Mouse (Mus musculus) lung, postnatal 0 days (tissue): Measurements from ENCODE around the gene Syt17. TPM values are rescaled to one million over a fixed set of nuclear protein-coding genes. Genes with fewer than 3 reads are reported as not detected.

Source experiments
- ATAC-seq: fragments of 200-750 bp; cut with Nextera tagmentation; 2 replicates; pipeline ENCODE4 v1.8.0; 2017; ENCODE audit warnings: moderate library complexity
- DNase-seq: peaks from one replicate; pipeline ENCODE4 v3.0.0-alpha.2; 2016; ENCODE audit warnings: low spot score
- H3K27ac ChIP-seq: fragments of 300-500 bp; sonication (generic); 2 replicates; pipeline ENCODE4 v1.5.1; 2014; ENCODE audit warnings: antibody characterized with exemption, mild to moderate bottlenecking, low read length, mixed read lengths
- H3K27me3 ChIP-seq: fragments of 300-500 bp; sonication (generic); replicated peaks from 2 replicates; pipeline ENCODE4 v1.6.1; 2014; ENCODE audit warnings: low read length, mixed read lengths; ENCODE audit not compliant: insufficient read depth
- H3K36me3 ChIP-seq: fragments of 300-500 bp; sonication (generic); 2 replicates; pipeline ENCODE4 v1.6.1; 2014; ENCODE audit warnings: low read length, mixed read lengths; ENCODE audit not compliant: insufficient read depth
- H3K4me1 ChIP-seq: fragments of 300-500 bp; sonication (generic); 2 replicates; pipeline ENCODE4 v1.6.1; 2014; ENCODE audit warnings: antibody characterized with exemption, low read depth, low read length, mixed read lengths; ENCODE audit not compliant: insufficient read depth
- H3K4me2 ChIP-seq: fragments of 300-500 bp; sonication (generic); replicated peaks from 2 replicates; pipeline ENCODE4 v1.6.1; 2014; ENCODE audit warnings: low read depth, mild to moderate bottlenecking, low read length, moderate library complexity, mixed read lengths
- H3K4me3 ChIP-seq: fragments of 300-500 bp; sonication (generic); 2 replicates; pipeline ENCODE4 v1.5.1; 2014; ENCODE audit warnings: low read depth, low read length
- H3K9ac ChIP-seq: fragments of 300-500 bp; sonication (generic); replicated peaks from 2 replicates; pipeline ENCODE4 v1.6.1; 2014; ENCODE audit warnings: low read depth, mild to moderate bottlenecking
- H3K9me3 ChIP-seq: fragments of 300-500 bp; sonication (generic); 2 replicates; pipeline ENCODE4 v1.6.1; 2016; ENCODE audit warnings: low read length, mixed read lengths
- CTCF ChIP-seq: IDR thresholded peaks from 2 replicates; pipeline ENCODE4 v1.5.1; 2016; ENCODE audit warnings: antibody characterized with exemption, mild to moderate bottlenecking
- EP300 ChIP-seq: IDR thresholded peaks from 2 replicates; pipeline ENCODE4 v1.6.1; 2016; ENCODE audit warnings: antibody characterized with exemption, mild to moderate bottlenecking, control low read depth
- WGBS: fragments of 180-500 bp; shearing (Covaris S2); extraction: QIAGEN DNeasy Blood & Tissue Kit; methylation state at CpG from one replicate; pipeline ENCODE4 v1.1.7; 2014; 5-methylcytosine and 5-hydroxymethylcytosine counted together
- polyA plus RNA-seq: library from polyadenylated mRNA; unstranded; fragments of >200 nt; fragmentation: Nextera tagmentation; extraction: Ambion mirVana; gene quantifications from 2 replicates; pipeline ENCODE4 v1.2.1, GENCODE M21; 2015

Syt17 gene
- polyA plus RNA-seq, 1 experiment from 2014 or later, result 4.3 TPM

DNA sequence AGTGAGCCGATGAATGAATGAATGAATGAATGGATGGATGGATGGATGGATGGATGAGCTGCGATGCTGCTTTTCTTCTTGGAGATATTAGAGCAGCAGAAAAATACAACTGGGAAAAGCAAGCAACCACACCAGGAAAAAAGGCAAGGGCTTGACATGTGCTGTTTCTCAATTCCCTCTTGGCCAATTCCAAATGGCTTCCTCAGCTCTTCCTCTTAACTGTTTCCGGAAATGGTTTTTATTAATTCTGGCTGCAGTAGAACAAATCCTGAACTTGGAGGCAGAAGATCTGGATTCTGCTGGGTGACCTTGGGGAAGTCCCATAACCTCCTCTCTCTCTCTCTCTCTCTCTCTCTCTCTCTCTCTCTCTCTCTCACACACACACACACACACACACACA is 20.0 kb upstream of the Syt17 start:
- Histone ChIP-seq H3K27me3 (no peaks in the 10 kb centered on the region), H3K9me3 (no peaks in the 10 kb centered on the region), H3K9ac (no peak overlapping the region), H3K27ac (no peak overlapping the region), H3K4me3 (no peak overlapping the region), H3K36me3 (no peaks in the 10 kb centered on the region), H3K4me2 (no peak overlapping the region), H3K4me1 (peaks cover 7% of the 10 kb centered on the region; the same call in 1 of the 2 replicates)
- TF ChIP-seq CTCF, result no peak
- no peak for TF ChIP-seq EP300
- ATAC-seq, result no peak
- WGBS, result 78% methylated on average over 3 of the region's 3 CpGs
- peak; percentile 62 for DNase-seq

DNA sequence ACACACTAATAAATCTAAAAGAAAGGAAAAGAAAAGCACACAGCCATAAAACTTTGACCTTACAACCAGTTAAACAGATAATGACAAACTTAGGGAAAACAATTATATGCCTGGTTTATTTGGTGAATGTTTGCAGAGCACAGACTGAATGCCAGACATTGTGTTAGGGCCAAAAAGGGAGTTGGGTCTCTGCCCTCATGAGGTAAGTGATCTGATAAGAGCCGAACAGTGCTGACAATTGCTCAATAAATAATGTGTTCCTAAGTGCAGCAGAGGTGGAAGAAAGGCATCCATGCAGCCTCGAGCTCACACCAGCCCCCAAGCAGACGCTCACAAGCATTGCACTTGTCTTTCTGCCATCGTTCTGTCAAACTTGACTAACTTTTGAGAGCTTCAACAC is 16.4 kb upstream of the Syt17 start:
- Histone ChIP-seq H3K4me2 (no peak overlapping the region), H3K9ac (no peak overlapping the region), H3K27me3 (no peaks in the 10 kb centered on the region), H3K9me3 (no peaks in the 10 kb centered on the region), H3K4me1 (peaks cover 8% of the 10 kb centered on the region; the same call in 1 of the 2 replicates), H3K4me3 (no peak overlapping the region), H3K27ac (no peak overlapping the region), H3K36me3 (no peaks in the 10 kb centered on the region)
- DNase-seq (peak; percentile 56), ATAC-seq (0 out of 2 replicates have a peak, but pooled peaks have one; percentile 32)
- WGBS, result 18% methylated on average over 4 of the region's 4 CpGs
- peak; percentile 72 for TF ChIP-seq EP300
- TF ChIP-seq CTCF, result no peak

DNA sequence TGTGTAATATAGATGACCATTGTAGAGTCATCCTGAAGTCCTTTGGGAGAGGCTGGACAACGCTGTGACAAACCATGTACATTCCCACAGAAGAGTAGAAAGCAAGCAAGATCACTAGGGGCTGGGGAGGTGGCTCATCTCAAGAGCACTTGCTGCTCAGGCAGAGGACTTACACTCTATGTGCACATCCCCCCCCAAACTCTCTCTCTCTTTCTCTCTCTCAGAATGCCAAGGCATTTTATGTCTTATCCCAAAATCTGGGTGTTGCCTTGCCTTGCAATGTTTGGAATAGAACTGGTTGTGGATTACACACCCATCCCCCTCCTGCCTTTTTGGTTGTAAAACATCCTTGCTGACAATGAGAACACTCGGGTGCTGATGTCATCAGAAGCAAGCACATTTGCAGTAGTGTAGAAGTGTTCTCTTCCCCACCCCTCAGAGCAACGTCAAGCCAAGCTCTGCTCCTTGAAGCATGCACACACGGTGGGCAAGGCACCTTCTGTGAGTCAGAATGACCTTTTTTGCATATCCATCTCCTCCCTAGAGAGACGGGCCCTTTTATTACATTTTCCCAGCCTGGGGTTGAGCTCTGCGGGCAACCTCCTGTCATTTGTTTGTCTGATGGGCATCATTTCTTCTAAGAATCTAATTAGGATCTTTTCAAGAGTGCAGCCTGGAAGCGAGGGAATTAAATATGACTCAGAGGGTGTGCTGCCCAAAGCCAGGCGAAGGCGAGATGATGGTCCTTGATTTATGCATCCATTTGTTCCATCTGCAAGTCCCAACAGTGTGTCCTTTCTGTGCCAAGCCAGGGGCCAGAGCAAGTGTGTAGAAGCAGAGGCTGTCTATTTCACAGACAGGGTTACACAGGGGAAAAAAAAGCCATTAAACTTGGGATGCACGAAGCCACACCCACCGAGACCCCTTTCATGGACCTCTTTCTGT is 15.1 kb upstream of the Syt17 start:
- Histone ChIP-seq H3K4me3 (no peak overlapping the region), H3K9ac (no peak overlapping the region), H3K4me1 (peaks cover 8% of the 10 kb centered on the region; the same call in 1 of the 2 replicates), H3K27ac (no peak overlapping the region; the same call in 1 of the 2 replicates), H3K4me2 (no peak overlapping the region), H3K36me3 (no peaks in the 10 kb centered on the region), H3K9me3 (no peaks in the 10 kb centered on the region), H3K27me3 (no peaks in the 10 kb centered on the region)
- peak; percentile 69 for ATAC-seq
- peak; percentile 63 for DNase-seq
- WGBS, result 54% methylated on average over 11 of the region's 11 CpGs
- TF ChIP-seq CTCF (no peak), EP300 (peak; percentile 74)

DNA sequence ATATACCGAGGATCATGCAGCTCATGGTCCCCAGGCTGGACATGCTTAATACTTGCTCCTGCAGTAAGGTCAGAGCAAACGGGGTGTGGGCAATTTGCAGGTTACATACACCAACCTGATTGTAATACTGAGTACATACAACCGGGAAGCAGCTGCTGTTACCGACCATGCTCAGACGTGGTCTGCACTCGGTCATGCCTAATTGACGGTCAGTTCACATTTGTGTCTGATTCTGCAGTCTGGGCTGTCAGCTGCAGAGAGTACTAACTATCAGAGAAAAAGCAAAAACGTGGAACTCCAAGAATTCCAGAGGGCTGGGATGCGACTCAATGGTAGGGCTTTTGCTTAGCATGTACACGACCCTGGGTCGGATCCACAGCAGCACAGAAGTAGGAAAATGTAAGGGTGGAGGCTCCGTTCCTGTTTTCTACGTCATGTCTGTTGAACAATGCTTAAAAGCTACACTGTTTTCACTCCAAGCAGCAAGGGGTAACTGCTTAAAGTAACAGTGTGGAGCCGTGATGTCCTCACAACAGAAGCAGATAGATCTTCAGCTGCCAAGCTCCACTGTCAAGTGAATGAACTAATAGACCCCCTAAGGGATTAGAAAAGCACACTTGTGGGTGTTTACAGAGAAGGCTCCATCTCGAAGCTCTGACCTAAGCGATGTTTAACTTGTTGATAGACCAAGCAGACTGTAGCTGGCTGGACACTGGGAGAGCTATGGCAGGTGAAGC is 13.5 kb upstream of the Syt17 start:
- WGBS, result 40% methylated on average over 16 of the region's 16 CpGs
- ATAC-seq (0 out of 2 replicates have a peak, but pooled peaks have one; percentile 20), DNase-seq (no peak)
- peaks cover 8% of the 10 kb centered on the region; the same call in 1 of the 2 replicates for H3K4me1 ChIP-seq
- H3K9me3 ChIP-seq, result no peaks in the 10 kb centered on the region
- 0 out of 2 replicates have a peak, but pooled peaks have one; percentile 26 for TF ChIP-seq EP300
- no peak for TF ChIP-seq CTCF
- H3K27ac ChIP-seq, result no peak overlapping the region; the same call in 1 of the 2 replicates
- H3K4me3 ChIP-seq, result no peak overlapping the region
- H3K36me3 ChIP-seq, result no peaks in the 10 kb centered on the region
- H3K9ac ChIP-seq, result no peak overlapping the region
- H3K27me3 ChIP-seq, result no peaks in the 10 kb centered on the region
- no peak overlapping the region for H3K4me2 ChIP-seq

DNA sequence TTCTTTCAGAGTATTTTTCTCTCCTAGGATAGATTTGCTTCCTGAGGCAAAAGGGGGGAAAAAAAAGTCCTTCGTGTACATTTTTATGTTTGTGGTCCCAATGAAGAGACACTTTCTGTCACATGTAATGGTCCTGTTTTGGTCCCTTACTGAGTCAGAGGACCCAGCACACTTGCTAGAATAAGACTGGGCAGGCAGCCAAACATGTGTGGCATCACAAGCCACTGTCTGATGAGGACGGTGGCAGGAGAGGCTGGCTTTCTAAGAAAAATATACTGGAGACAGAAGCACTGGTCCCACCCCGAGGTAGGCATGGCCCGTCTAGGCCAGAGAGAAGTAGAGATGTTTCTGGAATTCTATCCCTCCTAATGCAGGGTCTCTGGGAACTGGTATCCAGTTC is 5.7 kb upstream of the Syt17 start:
- ATAC-seq (no peak), DNase-seq (peak; percentile 31)
- no peak overlapping the region for H3K9ac ChIP-seq
- TF ChIP-seq CTCF (no peak), EP300 (no peak)
- no peaks in the 10 kb centered on the region for H3K27me3 ChIP-seq
- no peak overlapping the region for H3K4me3 ChIP-seq
- WGBS, result 43% methylated on average over 4 of the region's 4 CpGs
- no peak overlapping the region for H3K4me2 ChIP-seq
- H3K4me1 ChIP-seq, result peaks cover 2% of the 10 kb centered on the region; the same call in 1 of the 2 replicates
- H3K27ac ChIP-seq, result no peak overlapping the region
- no peaks in the 10 kb centered on the region for H3K9me3 ChIP-seq
- no peaks in the 10 kb centered on the region for H3K36me3 ChIP-seq

DNA sequence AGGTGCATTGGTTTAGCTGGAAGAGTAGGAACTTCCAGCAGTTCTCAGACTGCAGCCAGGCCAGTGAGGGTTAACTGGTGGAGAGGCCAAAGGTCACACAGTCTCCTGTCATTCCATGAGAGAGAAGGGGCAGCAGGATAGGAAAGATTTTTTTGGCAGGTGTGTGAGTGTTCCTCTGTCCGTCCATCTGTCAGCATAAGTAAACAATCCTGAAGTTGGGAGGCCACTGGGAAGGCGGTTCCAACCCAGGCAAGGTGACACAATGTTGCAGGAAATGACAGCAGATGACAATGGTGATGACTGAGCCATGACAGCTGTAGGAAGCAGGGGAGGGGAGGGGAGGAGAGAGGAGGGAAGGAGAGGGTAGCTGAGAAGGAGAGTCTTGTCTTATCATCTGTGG is 4.9 kb upstream of the Syt17 start:
- no peak overlapping the region for H3K4me2 ChIP-seq
- no peak overlapping the region for H3K9ac ChIP-seq
- TF ChIP-seq EP300 (peak; percentile 74), CTCF (no peak)
- DNase-seq, result peak; percentile 61
- H3K27me3 ChIP-seq, result no peaks in the 10 kb centered on the region
- H3K4me1 ChIP-seq, result peaks cover 2% of the 10 kb centered on the region; the same call in 1 of the 2 replicates
- no peaks in the 10 kb centered on the region for H3K9me3 ChIP-seq
- no peak overlapping the region for H3K4me3 ChIP-seq
- peak; percentile 46 for ATAC-seq
- no peaks in the 10 kb centered on the region for H3K36me3 ChIP-seq
- WGBS, result 12% methylated on average over 2 of the region's 2 CpGs
- H3K27ac ChIP-seq, result no peak overlapping the region
